Mouse (Mus musculus): ENCODE data around the gene Tnni3. TPM values are rescaled to one million over a fixed set of nuclear protein-coding genes. Genes with fewer than 3 reads are reported as not detected.
A peak's percentile ranks its signal among the peaks of the same experiment; 100 is the strongest.

Tnni3 gene
- polyA plus RNA-seq, 1 experiment from 2014 or later = 7.4 TPM

DNA sequence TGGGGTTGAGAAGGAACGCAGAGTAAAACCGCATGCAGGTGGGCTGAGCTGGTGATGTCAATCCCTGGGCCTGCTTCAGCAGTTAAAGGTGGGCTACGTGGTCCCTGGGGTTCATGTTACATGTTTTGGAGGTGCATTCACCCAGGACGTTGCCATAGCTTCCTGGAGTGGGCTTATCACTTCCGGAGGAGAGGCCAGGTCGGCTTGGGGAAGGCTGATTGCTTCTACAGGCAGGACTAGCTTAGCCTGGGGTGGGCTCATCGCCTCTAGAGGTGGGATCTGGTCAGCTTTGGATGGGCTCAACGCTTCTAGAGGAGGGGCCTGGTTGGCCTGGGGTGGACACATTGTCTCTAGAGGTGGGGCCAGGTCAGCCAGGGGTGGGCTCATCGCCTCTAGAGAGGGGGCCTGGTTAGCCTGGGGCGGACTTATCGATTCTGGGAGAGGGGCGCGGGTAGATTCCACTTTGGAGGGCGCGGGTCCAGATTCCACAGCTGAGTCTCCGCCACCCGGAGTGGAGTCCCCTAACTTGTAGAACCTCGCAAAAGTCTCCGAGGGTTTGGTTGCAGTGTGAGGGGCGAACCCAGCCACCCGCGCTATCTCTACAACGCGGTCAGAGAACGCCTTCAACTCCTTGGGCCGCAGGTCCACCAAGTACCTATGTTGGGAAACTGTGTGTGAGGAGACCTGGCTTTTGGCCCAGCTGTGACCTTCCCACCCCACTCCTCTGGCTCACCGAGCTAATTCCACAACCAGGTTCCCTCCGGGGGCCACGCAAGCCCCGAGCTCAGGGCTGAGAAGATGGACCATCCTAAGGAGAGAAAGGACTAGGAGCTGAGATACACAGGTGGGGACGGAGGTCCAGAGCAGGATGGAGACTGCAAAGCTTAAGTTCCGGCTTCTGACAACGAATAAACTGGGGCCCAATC, 561 bp downstream of the Tnni3 start:
- H3K27me3 ChIP-seq (ENCODE audit: control insufficient read depth, insufficient read depth, low read length) = no peaks in the 10 kb centered on the region
- no peak overlapping the region for H3K27ac ChIP-seq (ENCODE audit: low read length)
- no peaks in the 10 kb centered on the region for H3K36me3 ChIP-seq (ENCODE audit: control insufficient read depth, insufficient read depth, low read length)
- no peak overlapping the region for H3K4me3 ChIP-seq (replicated peaks; ENCODE audit: low read length)
- 88% methylated on average over 33 of the region's 33 CpGs for WGBS
- peaks cover 4% of the 10 kb centered on the region; the same call in 1 of the 2 replicates for H3K4me1 ChIP-seq (ENCODE audit: control insufficient read depth, insufficient read depth, low read length)
- no peak for ATAC-seq (ENCODE audit: insufficient read depth, low FRiP score)
- H3K4me2 ChIP-seq (ENCODE audit: low read depth, low read length) = no peak overlapping the region
- H3K9ac ChIP-seq (ENCODE audit: low read length) = no peak overlapping the region
- no peaks in the 10 kb centered on the region for H3K9me3 ChIP-seq (replicated peaks; ENCODE audit: control insufficient read depth, low read length)

DNA sequence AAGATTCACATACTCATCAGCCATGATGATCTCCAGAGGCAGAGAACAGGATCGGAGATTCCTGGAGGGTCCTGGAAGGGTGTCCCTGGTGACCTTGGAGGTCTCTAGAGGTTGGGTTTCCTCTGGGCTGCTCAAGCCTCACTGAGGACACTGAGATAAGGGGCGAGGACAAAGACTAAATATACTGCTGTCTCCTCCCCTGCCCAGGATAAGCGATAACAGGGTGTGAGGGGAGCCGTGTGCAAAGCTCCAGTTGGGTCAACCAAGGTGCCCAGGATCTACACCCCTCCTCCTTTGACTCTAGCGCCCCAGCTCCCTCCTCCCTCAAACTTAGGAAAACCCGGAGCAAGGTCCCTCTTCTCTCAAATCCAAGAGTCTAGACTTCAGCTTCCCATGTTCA, 1.7 kb downstream of the Tnni3 start:
- Histone ChIP-seq H3K9ac (ENCODE audit: low read length) (no peak overlapping the region), H3K4me1 (ENCODE audit: control insufficient read depth, insufficient read depth, low read length) (peaks cover 4% of the 10 kb centered on the region; the same call in 1 of the 2 replicates), H3K4me2 (ENCODE audit: low read depth, low read length) (no peak overlapping the region), H3K27ac (ENCODE audit: low read length) (no peak overlapping the region), H3K4me3 (replicated peaks; ENCODE audit: low read length) (no peak overlapping the region), H3K27me3 (ENCODE audit: control insufficient read depth, insufficient read depth, low read length) (no peaks in the 10 kb centered on the region), H3K36me3 (ENCODE audit: control insufficient read depth, insufficient read depth, low read length) (no peaks in the 10 kb centered on the region), H3K9me3 (replicated peaks; ENCODE audit: control insufficient read depth, low read length) (no peaks in the 10 kb centered on the region)
- WGBS = 70% methylated on average over 6 of the region's 6 CpGs
- no peak for ATAC-seq (ENCODE audit: insufficient read depth, low FRiP score)

DNA sequence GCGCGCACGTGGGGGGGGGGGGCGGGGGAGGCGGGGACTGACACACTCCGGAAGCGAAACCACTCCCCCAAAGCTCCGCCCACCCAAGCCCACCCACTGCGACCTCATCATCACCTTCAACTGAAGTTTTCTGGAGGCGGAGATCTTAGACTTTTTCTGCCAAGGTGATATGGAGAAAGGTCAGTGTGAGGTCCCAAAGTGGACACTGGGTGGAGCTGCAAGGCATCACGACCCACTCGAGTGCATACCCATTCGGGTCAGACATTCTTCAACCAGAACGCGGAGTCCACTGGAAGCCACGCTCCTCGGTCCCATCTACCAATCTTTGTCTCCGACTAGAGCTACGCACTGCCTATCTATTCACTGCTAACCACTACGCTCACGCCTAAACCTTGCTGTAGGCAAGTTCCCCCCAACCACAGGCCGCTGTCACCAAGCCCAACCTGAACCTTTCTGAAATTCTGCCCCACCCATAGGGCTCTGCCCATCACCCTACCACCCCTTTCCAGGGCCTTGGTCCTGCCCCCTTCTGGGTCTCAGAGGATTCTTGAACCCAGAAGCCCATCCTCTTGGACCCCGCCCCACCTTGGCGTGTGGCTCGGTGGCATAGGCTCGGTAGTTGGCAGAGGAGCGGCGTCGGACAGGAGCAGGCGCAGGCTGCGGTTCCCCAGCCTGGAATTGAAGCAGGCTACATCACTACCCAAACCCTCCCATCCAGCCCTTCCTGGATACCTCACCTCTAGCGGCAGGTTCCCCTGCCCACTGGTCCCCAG, 2.6 kb downstream of the Tnni3 start:
- Histone ChIP-seq H3K4me2 (ENCODE audit: low read depth, low read length) (peak overlapping the region; percentile 56), H3K9me3 (replicated peaks; ENCODE audit: control insufficient read depth, low read length) (no peaks in the 10 kb centered on the region), H3K36me3 (ENCODE audit: control insufficient read depth, insufficient read depth, low read length) (no peaks in the 10 kb centered on the region), H3K27me3 (ENCODE audit: control insufficient read depth, insufficient read depth, low read length) (no peaks in the 10 kb centered on the region), H3K9ac (ENCODE audit: low read length) (peak overlapping the region; percentile 28; the same call in 1 of the 2 replicates), H3K4me3 (replicated peaks; ENCODE audit: low read length) (peak overlapping the region; percentile 34), H3K27ac (ENCODE audit: low read length) (no peak overlapping the region), H3K4me1 (ENCODE audit: control insufficient read depth, insufficient read depth, low read length) (peaks cover 4% of the 10 kb centered on the region; the same call in 1 of the 2 replicates)
- 29% methylated on average over 32 of the region's 32 CpGs for WGBS
- ATAC-seq (ENCODE audit: insufficient read depth, low FRiP score) = no peak

DNA sequence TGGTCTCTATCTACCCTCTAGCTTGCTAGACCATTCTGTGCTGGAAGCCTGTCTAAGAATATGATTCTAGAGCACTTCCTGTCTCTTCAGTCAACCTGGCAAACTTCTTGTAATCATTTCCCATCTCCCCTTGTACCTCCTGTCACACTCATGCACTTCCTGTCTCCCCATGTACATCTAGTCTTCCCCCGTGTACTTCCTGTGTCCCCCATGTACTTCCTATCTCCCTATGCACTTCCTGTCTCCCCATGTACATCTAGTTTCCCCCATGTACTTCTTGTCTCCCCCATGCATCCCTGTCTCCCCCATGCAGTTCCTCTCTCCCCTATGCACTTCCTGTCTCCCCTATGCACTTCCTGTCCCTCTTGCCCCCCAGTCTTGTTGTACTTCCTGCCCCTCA, 5.5 kb downstream of the Tnni3 start:
- H3K27me3 ChIP-seq (ENCODE audit: control insufficient read depth, insufficient read depth, low read length) = no peaks in the 10 kb centered on the region
- no peaks in the 10 kb centered on the region for H3K36me3 ChIP-seq (ENCODE audit: control insufficient read depth, insufficient read depth, low read length)
- ATAC-seq (ENCODE audit: insufficient read depth, low FRiP score) = no peak
- H3K4me3 ChIP-seq (replicated peaks; ENCODE audit: low read length) = no peak overlapping the region
- H3K9ac ChIP-seq (ENCODE audit: low read length) = no peak overlapping the region
- peaks cover 13% of the 10 kb centered on the region for H3K4me1 ChIP-seq (ENCODE audit: control insufficient read depth, insufficient read depth, low read length)
- H3K4me2 ChIP-seq (ENCODE audit: low read depth, low read length) = no peak overlapping the region
- 66% methylated on average over 1 of the region's 1 CpGs for WGBS
- H3K9me3 ChIP-seq (replicated peaks; ENCODE audit: control insufficient read depth, low read length) = no peaks in the 10 kb centered on the region
- H3K27ac ChIP-seq (ENCODE audit: low read length) = no peak overlapping the region

DNA sequence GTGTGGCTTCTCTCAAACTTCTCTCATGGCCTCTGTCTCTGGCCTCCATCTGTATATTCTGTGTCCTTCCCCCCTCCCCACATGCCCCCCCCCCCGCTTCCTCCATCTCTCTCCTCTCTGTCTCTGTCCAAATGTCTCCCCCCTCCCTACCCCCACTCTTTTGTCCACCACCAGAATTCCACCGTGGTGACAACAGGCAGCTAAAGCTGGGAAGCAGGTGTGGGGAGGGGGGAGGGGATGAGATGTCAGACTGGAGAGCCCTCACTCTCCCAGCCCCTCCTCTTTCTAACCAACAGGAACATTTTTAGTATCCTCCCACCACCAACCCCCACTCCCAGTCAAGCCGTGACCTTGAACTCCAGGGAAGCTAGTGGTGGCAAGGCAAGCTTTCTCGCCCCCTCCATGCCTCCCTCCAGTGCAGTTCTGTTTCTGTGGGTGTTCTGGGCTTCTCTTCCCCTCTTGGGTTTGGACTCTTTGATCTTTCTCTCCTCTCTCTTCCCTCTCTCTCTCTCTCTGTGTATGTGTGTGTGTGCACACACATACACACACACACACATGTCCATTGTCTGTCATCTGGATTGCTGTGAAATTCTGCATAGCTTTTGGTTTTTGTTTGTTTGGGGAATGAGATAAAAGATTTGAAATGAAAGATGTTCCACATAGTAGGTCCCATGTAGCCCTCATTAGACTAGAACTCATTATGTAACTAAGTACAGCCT, 7.5 kb downstream of the Tnni3 start, which contains the start of gene Tnnt1:
TSS of gene Tnnt1 (minus strand) at position 51 of the 719 bp plus-strand sequence.
- Histone ChIP-seq H3K4me2 (ENCODE audit: low read depth, low read length) (no peak within 1 kb of the TSS), H3K27me3 (ENCODE audit: control insufficient read depth, insufficient read depth, low read length) (no peaks in the 10 kb centered on the region), H3K27ac (ENCODE audit: low read length) (no peak within 1 kb of the TSS), H3K36me3 (ENCODE audit: control insufficient read depth, insufficient read depth, low read length) (no peaks in the 10 kb centered on the region), H3K4me3 (replicated peaks; ENCODE audit: low read length) (no peak within 1 kb of the TSS), H3K4me1 (ENCODE audit: control insufficient read depth, insufficient read depth, low read length) (peaks cover 13% of the 10 kb centered on the region), H3K9ac (ENCODE audit: low read length) (0 out of 2 replicates have a peak within 1 kb of the TSS, but pooled peaks have one; percentile 26), H3K9me3 (replicated peaks; ENCODE audit: control insufficient read depth, low read length) (no peaks in the 10 kb centered on the region)
- no peak for ATAC-seq (ENCODE audit: insufficient read depth, low FRiP score)
- 27% methylated on average over 3 of the region's 4 CpGs for WGBS

DNA sequence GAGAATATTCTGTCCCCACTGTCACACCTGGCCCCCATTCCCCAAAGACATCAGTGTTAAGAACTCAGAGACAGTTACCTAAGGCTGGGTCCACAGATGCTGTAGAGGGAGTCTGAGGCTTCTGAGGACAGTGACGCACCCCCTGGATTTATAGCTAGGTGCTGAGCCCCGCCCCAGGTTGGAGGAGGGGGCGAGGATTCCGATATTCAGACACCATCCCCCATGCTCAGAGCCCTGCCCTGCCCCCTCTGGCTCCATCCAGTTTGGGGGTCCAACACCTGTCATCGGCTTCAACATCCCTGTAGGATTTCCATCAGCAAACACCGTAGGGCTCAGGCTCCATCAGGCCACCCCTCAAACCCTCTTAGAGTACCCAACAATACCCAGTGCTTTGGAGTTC, 8.2 kb downstream of the Tnni3 start:
- H3K9ac ChIP-seq (ENCODE audit: low read length) = 0 out of 2 replicates have a peak overlapping the region, but pooled peaks have one; percentile 26
- no peak overlapping the region for H3K4me2 ChIP-seq (ENCODE audit: low read depth, low read length)
- H3K4me3 ChIP-seq (replicated peaks; ENCODE audit: low read length) = no peak overlapping the region
- ATAC-seq (ENCODE audit: insufficient read depth, low FRiP score) = no peak
- H3K36me3 ChIP-seq (ENCODE audit: control insufficient read depth, insufficient read depth, low read length) = no peaks in the 10 kb centered on the region
- no peak overlapping the region for H3K27ac ChIP-seq (ENCODE audit: low read length)
- no peaks in the 10 kb centered on the region for H3K27me3 ChIP-seq (ENCODE audit: control insufficient read depth, insufficient read depth, low read length)
- H3K9me3 ChIP-seq (replicated peaks; ENCODE audit: control insufficient read depth, low read length) = no peaks in the 10 kb centered on the region
- WGBS = 59% methylated on average over 6 of the region's 6 CpGs
- H3K4me1 ChIP-seq (ENCODE audit: control insufficient read depth, insufficient read depth, low read length) = peaks cover 13% of the 10 kb centered on the region

DNA sequence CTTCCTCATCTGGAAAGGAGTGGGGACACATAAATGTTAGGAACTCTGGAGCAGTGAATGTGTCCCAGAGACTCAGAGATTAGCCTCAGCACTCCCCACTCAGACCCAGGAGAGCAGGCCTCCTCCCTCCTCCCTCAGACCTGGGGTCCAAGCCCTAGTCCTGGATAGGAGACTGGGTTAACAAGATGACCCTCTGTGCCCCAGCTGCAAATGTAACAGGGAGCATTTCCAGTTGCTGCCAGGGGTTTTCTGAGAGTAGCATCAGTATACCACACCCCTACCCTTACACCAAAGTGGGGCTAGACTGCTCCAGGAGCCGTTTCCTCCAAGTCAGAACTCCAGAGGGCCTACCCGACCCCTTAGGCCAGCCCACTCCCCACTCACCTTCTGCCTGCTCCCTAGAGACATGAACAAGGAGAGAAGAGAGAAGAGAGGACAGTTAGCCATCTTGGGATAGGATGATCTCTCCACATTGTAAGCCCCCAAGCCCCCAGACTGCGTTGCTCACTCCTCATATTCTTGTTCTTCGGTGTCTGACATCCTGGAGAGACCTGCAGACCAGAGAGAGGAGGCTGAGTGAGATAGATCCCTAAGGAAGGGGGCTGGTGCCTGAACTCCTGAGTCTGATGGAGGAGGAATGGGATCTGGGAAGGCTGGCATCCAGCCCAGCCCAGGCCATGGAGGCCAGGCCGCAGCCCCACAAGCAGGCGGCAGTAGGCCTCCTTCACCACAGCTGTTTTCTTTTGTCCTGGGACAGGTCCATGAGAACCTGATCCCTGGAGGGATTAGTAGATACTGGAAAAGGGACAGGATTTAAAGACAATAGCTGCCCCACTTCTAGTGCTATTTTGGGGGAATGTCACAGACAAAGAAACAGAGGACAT, 10.0 kb downstream of the Tnni3 start:
- Histone ChIP-seq H3K4me1 (ENCODE audit: control insufficient read depth, insufficient read depth, low read length) (peaks cover 17% of the 10 kb centered on the region), H3K27ac (ENCODE audit: low read length) (peak overlapping the region; percentile 64), H3K4me3 (replicated peaks; ENCODE audit: low read length) (no peak overlapping the region), H3K9me3 (replicated peaks; ENCODE audit: control insufficient read depth, low read length) (no peaks in the 10 kb centered on the region), H3K36me3 (ENCODE audit: control insufficient read depth, insufficient read depth, low read length) (no peaks in the 10 kb centered on the region), H3K9ac (ENCODE audit: low read length) (peak overlapping the region; percentile 51), H3K4me2 (ENCODE audit: low read depth, low read length) (no peak overlapping the region; the same call in 1 of the 2 replicates), H3K27me3 (ENCODE audit: control insufficient read depth, insufficient read depth, low read length) (no peaks in the 10 kb centered on the region)
- ATAC-seq (ENCODE audit: insufficient read depth, low FRiP score) = peak; percentile 56
- 32% methylated on average over 6 of the region's 6 CpGs for WGBS

DNA sequence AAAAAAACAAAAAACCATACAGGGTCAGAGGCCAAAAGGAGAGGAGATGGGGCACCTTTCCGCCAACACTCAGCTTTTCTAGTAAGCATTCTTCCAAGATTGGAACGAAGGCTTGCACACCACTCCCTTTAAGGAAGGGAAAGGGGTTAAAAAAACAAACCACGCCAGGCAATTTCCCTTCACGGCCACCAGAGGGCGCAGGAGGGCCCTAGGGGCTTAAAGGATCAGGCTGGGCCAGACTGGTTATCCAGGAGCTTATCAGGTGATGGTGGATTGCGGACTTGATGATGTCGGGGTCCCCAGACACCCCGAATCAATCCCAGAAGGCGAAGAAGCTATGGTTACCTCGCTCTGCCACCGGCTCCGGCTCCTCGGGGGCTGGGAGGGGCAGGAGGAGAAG, 10.8 kb downstream of the Tnni3 start:
- 34% methylated on average over 13 of the region's 13 CpGs for WGBS
- H3K4me3 ChIP-seq (replicated peaks; ENCODE audit: low read length) = no peak overlapping the region
- no peak overlapping the region for H3K4me2 ChIP-seq (ENCODE audit: low read depth, low read length)
- no peaks in the 10 kb centered on the region for H3K27me3 ChIP-seq (ENCODE audit: control insufficient read depth, insufficient read depth, low read length)
- no peak overlapping the region; the same call in 1 of the 2 replicates for H3K9ac ChIP-seq (ENCODE audit: low read length)
- H3K36me3 ChIP-seq (ENCODE audit: control insufficient read depth, insufficient read depth, low read length) = no peaks in the 10 kb centered on the region
- no peak for ATAC-seq (ENCODE audit: insufficient read depth, low FRiP score)
- no peaks in the 10 kb centered on the region for H3K9me3 ChIP-seq (replicated peaks; ENCODE audit: control insufficient read depth, low read length)
- H3K4me1 ChIP-seq (ENCODE audit: control insufficient read depth, insufficient read depth, low read length) = peaks cover 17% of the 10 kb centered on the region
- H3K27ac ChIP-seq (ENCODE audit: low read length) = no peak overlapping the region
